Mouse (Mus musculus) telencephalon, adult 2 months (tissue): ENCODE results near the gene Nans.

Experiments used
- DNase-seq: peaks from one replicate; pipeline ENCODE4 v3.0.0-alpha.2; 2011; ENCODE audit warnings: low read depth, low spot score

Nans gene

GRCm38 (mm10) chr4:46532926-46533325 is 43.9 kb downstream of the Nans start:
- DNase-seq = no peak

- no peak for DNase-seq
These were observed 45.1 kb downstream of the Nans start for GRCm38 (mm10) chr4:46533934-46534720.

GRCm38 (mm10) chr4:46535094-46535830 is 46.2 kb downstream of the Nans start:
- DNase-seq = no peak

- no peak for DNase-seq
These were observed 46.9 kb downstream of the Nans start, which contains the start of gene Trim14 for GRCm38 (mm10) chr4:46535840-46536361. Gene Trim14, minus strand, starts transcription at chr4:46536141.

GRCm38 (mm10) chr4:46539167-46539566 is 50.1 kb downstream of the Nans start:
- no peak for DNase-seq

GRCm38 (mm10) chr4:46541707-46542106 is 52.7 kb downstream of the Nans start:
- DNase-seq = no peak

GRCm38 (mm10) chr4:46543366-46544050 is 54.5 kb downstream of the Nans start:
- DNase-seq = no peak

- DNase-seq = no peak
These were observed 55.3 kb downstream of the Nans start for GRCm38 (mm10) chr4:46544313-46544712.

GRCm38 (mm10) chr4:46545498-46545897 is 56.5 kb downstream of the Nans start:
- DNase-seq = no peak

- DNase-seq = no peak
These were observed 57.7 kb downstream of the Nans start for GRCm38 (mm10) chr4:46546709-46547108.

- DNase-seq = no peak
These were observed 60.9 kb downstream of the Nans start for GRCm38 (mm10) chr4:46549979-46550378.

- no peak for DNase-seq
These were observed 61.4 kb downstream of the Nans start for GRCm38 (mm10) chr4:46550406-46550805.
